Mouse (Mus musculus): ENCODE measurements around the gene Igf2bp3. TPM values are rescaled to one million over a fixed set of nuclear protein-coding genes. Genes with fewer than 3 reads are reported as not detected.

The Igf2bp3 gene
- total and polyA plus RNA-seq, 3 experiments: 18.4 to 35.6 (median 22.0) TPM

DNA sequence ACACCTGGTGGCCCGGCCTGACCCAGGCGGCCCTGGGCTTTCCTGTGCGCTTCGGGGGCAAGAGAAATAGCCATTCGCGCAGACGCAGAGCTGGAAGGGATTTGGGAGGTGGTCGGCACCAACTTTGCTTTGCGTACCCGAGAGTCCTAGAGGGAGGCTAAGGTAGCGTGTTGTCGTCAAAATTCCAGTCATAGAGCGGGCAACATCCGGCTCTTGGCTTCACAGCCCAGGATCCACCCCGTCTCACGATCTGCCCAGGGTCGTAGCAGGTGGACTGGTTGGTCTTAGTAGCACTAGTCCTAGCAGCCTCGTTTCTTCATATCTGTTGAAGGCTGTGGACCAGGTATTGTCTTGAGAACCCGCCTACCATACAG lies 140.7 kb downstream of the Igf2bp3 start:
- Histone ChIP-seq H3K9me3 (replicated peaks; ENCODE audit: low read length) (no peaks in the 10 kb centered on the region), H3K79me2 (replicated peaks; ENCODE audit: control insufficient read depth, extremely low read depth, insufficient read depth, poor library complexity, severe bottlenecking) (peaks cover 48% of the 10 kb centered on the region), H3K27me3 (replicated peaks) (peaks cover 1% of the 10 kb centered on the region), H3K9ac (ENCODE audit: insufficient read depth, low read depth) (peak overlapping the region; percentile 78), H3K27ac (ENCODE audit: insufficient read depth, low read depth) (peak overlapping the region; percentile 50), H3K4me2 (ENCODE audit: insufficient read depth, low read depth, poor library complexity, severe bottlenecking) (peak overlapping the region; percentile 98), H3K4me3 (replicated peaks in 1 of 3; ENCODE audit: low read depth in 2 of 3, low read length in 2 of 3, poor library complexity in 1 of 3) (peak overlapping the region; percentile 89 to 99 (median 95)), H3K4me1 (ENCODE audit: control insufficient read depth in 1 of 2, insufficient read depth in 2 of 2) (peaks cover 0 to 29% of the 10 kb centered on the region in 2 experiments; a peak in 2 of 4 replicates), H3K36me3 (replicated peaks in 1 of 2; ENCODE audit: control insufficient read depth in 1 of 2, insufficient read depth in 1 of 2, low read length in 1 of 2) (peaks cover 3 to 30% of the 10 kb centered on the region in 2 experiments)
- TF ChIP-seq HCFC1 (IDR thresholded peaks at IDR 0.05; ENCODE audit: low read depth, low read length): no peak
- 0 out of 2 replicates have a peak, but pooled peaks have one; percentile 7 for TF ChIP-seq UBTF (IDR thresholded peaks at IDR 0.05; ENCODE audit: low read depth, low read length)
- no peak for TF ChIP-seq MYC (IDR thresholded peaks at IDR 0.05; ENCODE audit: low read depth, low read length)
- dilution Hi-C loops (cut with MboI; ENCODE audit: extremely low pct_ligation_motif_present, extremely low pct_unique_long_range_greater_than_20kb, low sequenced_read_pairs): no loop called here
- in situ Hi-C loops (cut with MboI; ENCODE audit: low pct_ligation_motif_present, low pct_unique_long_range_greater_than_20kb, low sequenced_read_pairs): loop anchor here (10.0 kb wide), 1 partner anchor 61 kb away; no protein-coding TSS in a partner anchor
- DNase-seq (ENCODE audit: extremely low read depth): no peak

DNA sequence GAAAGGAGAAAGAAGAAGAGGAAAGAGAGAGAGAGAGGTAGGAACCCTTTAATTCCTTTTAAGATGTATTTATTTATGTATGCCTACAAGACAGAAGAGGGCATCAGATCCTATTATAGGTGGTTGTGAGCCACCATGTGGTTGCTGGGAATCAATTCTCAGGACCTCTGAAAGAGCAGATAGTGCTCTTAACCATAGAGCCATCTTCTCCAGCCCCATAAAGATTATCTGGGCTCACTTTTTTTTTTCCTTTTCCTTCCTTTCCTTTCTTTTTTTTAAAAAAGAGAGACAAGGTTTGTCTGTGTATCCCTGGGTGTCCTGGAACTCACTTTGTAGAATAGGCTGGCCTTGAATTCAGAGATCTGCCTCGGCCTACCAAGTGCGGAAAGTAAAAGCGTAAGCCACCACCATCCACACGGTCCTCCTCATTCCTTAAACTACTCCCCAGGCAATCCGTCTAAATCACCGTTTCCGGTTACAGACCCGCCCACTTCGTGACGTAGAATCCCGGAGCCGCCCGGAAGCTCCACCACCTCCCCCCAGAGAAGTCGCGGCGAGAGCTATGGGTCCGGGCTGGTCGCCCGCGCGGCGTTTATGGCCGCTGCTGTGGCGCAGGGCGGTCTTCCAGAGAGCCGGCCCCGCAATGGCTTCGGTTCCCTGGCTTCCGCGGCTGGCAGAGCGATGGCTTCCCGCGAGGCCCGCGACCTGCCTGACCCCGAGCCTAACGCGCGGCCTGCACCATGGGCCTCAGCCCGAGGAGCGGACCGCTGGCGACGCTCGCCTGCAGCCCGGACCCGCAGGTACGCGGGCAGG lies 141.2 kb downstream of the Igf2bp3 start, which contains the start of gene Malsu1:
Gene Malsu1, plus strand, starts transcription at position 492 of the 813 bp plus-strand sequence.
- dilution Hi-C loops (cut with MboI; ENCODE audit: extremely low pct_ligation_motif_present, extremely low pct_unique_long_range_greater_than_20kb, low sequenced_read_pairs): no loop called here
- Histone ChIP-seq H3K4me1 (ENCODE audit: control insufficient read depth in 1 of 2, insufficient read depth in 2 of 2) (peaks cover 0 to 29% of the 10 kb centered on the region in 2 experiments; a peak in 2 of 4 replicates), H3K27ac (ENCODE audit: insufficient read depth, low read depth) (peak within 1 kb of the TSS; percentile 50), H3K9ac (ENCODE audit: insufficient read depth, low read depth) (peak within 1 kb of the TSS; percentile 78), H3K4me3 (replicated peaks in 1 of 3; ENCODE audit: low read depth in 2 of 3, low read length in 2 of 3, poor library complexity in 1 of 3) (peak within 1 kb of the TSS; percentile 89 to 99 (median 95)), H3K9me3 (replicated peaks; ENCODE audit: low read length) (no peaks in the 10 kb centered on the region), H3K4me2 (ENCODE audit: insufficient read depth, low read depth, poor library complexity, severe bottlenecking) (peak within 1 kb of the TSS; percentile 98), H3K36me3 (replicated peaks in 1 of 2; ENCODE audit: control insufficient read depth in 1 of 2, insufficient read depth in 1 of 2, low read length in 1 of 2) (peaks cover 1 to 26% of the 10 kb centered on the region in 2 experiments), H3K27me3 (replicated peaks) (peaks cover 1% of the 10 kb centered on the region), H3K79me2 (replicated peaks; ENCODE audit: control insufficient read depth, extremely low read depth, insufficient read depth, poor library complexity, severe bottlenecking) (peaks cover 44% of the 10 kb centered on the region)
- in situ Hi-C loops (cut with MboI; ENCODE audit: low pct_ligation_motif_present, low pct_unique_long_range_greater_than_20kb, low sequenced_read_pairs): loop anchor here (10.0 kb wide), 1 partner anchor 61 kb away; no protein-coding TSS in a partner anchor
- DNase-seq (ENCODE audit: extremely low read depth): peak; percentile 94
- TF ChIP-seq TBP (conservative IDR thresholded peaks at IDR 0.05; ENCODE audit: low read depth, low read length) (peak; percentile 88), HCFC1 (IDR thresholded peaks at IDR 0.05; ENCODE audit: low read depth, low read length) (peak; percentile 89), ELF1 (IDR thresholded peaks at IDR 0.05; ENCODE audit: low read depth, low read length) (peak; percentile 94), MXI1 (IDR thresholded peaks at IDR 0.05; ENCODE audit: low read depth, low read length) (peak; percentile 72), MAX (IDR thresholded peaks at IDR 0.05; ENCODE audit: low read length) (no peak), BHLHE40 (IDR thresholded peaks at IDR 0.05; ENCODE audit: low read depth, low read length) (no peak), MAZ (IDR thresholded peaks at IDR 0.05; ENCODE audit: low read depth, low read length) (peak; percentile 85; the same call in 1 of the 2 replicates), TCF12 (IDR thresholded peaks at IDR 0.05; ENCODE audit: low read depth, low read length) (peak; percentile 85), EP300 (IDR thresholded peaks at IDR 0.05; ENCODE audit: low read length) (no peak), ZMIZ1 (IDR thresholded peaks at IDR 0.05; ENCODE audit: low read depth, low read length) (peak; percentile 88), NELFE (IDR thresholded peaks at IDR 0.05; ENCODE audit: low read depth, low read length) (peak; percentile 94), KAT2A (IDR thresholded peaks at IDR 0.05; ENCODE audit: insufficient replicate concordance, low read length) (peak; percentile 82; the same call in 1 of the 2 replicates), IRF4 (IDR thresholded peaks at IDR 0.05; ENCODE audit: low read depth, low read length) (peak; percentile 34; the same call in 1 of the 2 replicates), NRF1 (IDR thresholded peaks at IDR 0.05; ENCODE audit: low read depth, low read length) (peak; percentile 29; the same call in 1 of the 2 replicates), RAD21 (IDR thresholded peaks at IDR 0.05; ENCODE audit: low read depth, low read length) (no peak), UBTF (IDR thresholded peaks at IDR 0.05; ENCODE audit: low read depth, low read length) (peak; percentile 65; the same call in 1 of the 2 replicates), POLR2A (IDR thresholded peaks at IDR 0.05; ENCODE audit: low read depth, low read length) (peak; percentile 93), ETS1 (conservative IDR thresholded peaks at IDR 0.05; ENCODE audit: low read depth, low read length) (no peak), MEF2A (IDR thresholded peaks at IDR 0.05; ENCODE audit: borderline replicate concordance, low read depth, low read length) (peak; percentile 52; the same call in 1 of the 2 replicates), CTCF (conservative IDR thresholded peaks at IDR 0.05 in 1 of 2, IDR thresholded peaks at IDR 0.05 in 1 of 2; ENCODE audit: low read depth in 2 of 2, low read length in 2 of 2) (no peak; a peak in 1 of 4 replicates), JUN (IDR thresholded peaks at IDR 0.05; ENCODE audit: insufficient read depth, low read depth, low read length) (no peak), GABPA (IDR thresholded peaks at IDR 0.05; ENCODE audit: insufficient replicate concordance, low read depth, low read length) (peak; percentile 15; the same call in 1 of the 2 replicates), MYC (IDR thresholded peaks at IDR 0.05; ENCODE audit: low read depth, low read length) (peak; percentile 76), ZC3H11A (IDR thresholded peaks at IDR 0.05; ENCODE audit: low read depth, low read length) (no peak), POLR2AphosphoS2 (IDR thresholded peaks at IDR 0.05; ENCODE audit: low read depth, low read length) (peak; percentile 91; the same call in 1 of the 2 replicates), SIN3A (IDR thresholded peaks at IDR 0.05; ENCODE audit: low read length) (peak; percentile 97), ZKSCAN1 (IDR thresholded peaks at IDR 0.05; ENCODE audit: borderline replicate concordance, low read depth, low read length) (no peak), JUND (conservative IDR thresholded peaks at IDR 0.05; ENCODE audit: low read depth, low read length) (0 out of 2 replicates have a peak, but pooled peaks have one; percentile 16), CHD2 (IDR thresholded peaks at IDR 0.05; ENCODE audit: low read length) (peak; percentile 61; the same call in 1 of the 2 replicates)
